Mouse (Mus musculus) testis, adult 2 months (tissue): ENCODE results near the gene Pik3cd.
A peak's percentile ranks its signal among the peaks of the same experiment; 100 is the strongest.

Experiments used
- CTCF ChIP-seq: fragments of 200-500 bp; IDR thresholded peaks from 2 replicates; pipeline ENCODE4 v1.5.1; 2012; ENCODE audit warnings: low read depth, mild to moderate bottlenecking, inconsistent platforms, low read length, moderate library complexity; ENCODE audit not compliant: control insufficient read depth, insufficient read depth, insufficient replicate concordance
- POLR2A ChIP-seq: fragments of 200-500 bp; IDR thresholded peaks from 2 replicates; pipeline ENCODE4 v1.6.1; 2012; ENCODE audit warnings: low read depth, mild to moderate bottlenecking, inconsistent platforms, low read length, moderate library complexity; ENCODE audit not compliant: control insufficient read depth

DNA sequence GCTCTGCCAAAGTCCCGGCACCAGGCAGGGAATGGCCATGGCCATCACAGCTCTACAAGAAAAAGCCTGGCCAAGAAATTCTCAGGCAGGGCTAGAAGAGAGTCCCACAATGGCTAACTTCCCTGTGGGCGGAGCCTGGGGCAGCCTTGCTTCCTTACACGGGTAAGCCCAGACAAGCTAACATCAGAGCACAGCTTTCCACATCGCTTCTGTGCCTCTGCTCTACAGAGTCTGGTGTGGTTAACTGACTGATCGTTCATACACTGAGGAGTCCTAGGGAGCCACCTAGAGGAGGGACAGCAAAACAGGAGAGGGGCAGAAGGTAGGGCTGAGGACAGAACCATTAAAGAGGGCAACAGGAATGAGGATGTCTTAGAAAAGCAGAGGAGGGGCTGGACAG lies 8.1 kb upstream of the Pik3cd start:
- peak; percentile 57; the same call in 1 of the 2 replicates for TF ChIP-seq CTCF
- TF ChIP-seq POLR2A: no peak
